Mouse (Mus musculus) heart, embryonic 14.5 days (tissue): ENCODE results near the gene Itsn1. TPM values are rescaled to one million over a fixed set of nuclear protein-coding genes. Genes with fewer than 3 reads are reported as not detected.

ENCODE experiments used
- ATAC-seq: fragments of 200-750 bp; cut with Nextera tagmentation; 2 replicates; pipeline ENCODE4 v1.8.0; 2017; ENCODE audit warnings: low read depth, moderate TSS enrichment; ENCODE audit not compliant: insufficient number of reproducible peaks, insufficient read depth, low FRiP score
- H3K27ac ChIP-seq, 2 experiments: fragments of 200-500 bp in 1 of 2; fragments of 300-500 bp in 1 of 2; sonication (generic) in 1 of 2; replicated peaks in 1 of 2; 2 replicates each; pipeline ENCODE4 v1.5.1; 2012 to 2014; ENCODE audit warnings: low read depth in 2 of 2, low read length in 2 of 2, control low read depth in 1 of 2, mild to moderate bottlenecking in 1 of 2, mixed read lengths in 1 of 2; ENCODE audit not compliant: control insufficient read depth in 1 of 2, insufficient read depth in 1 of 2
- H3K27me3 ChIP-seq: fragments of 300-500 bp; sonication (generic); 2 replicates; pipeline ENCODE4 v1.6.1; 2014; ENCODE audit warnings: mild to moderate bottlenecking, low read length, control low read depth; ENCODE audit not compliant: control insufficient read depth, insufficient read depth
- H3K36me3 ChIP-seq: fragments of 300-500 bp; sonication (generic); 2 replicates; pipeline ENCODE4 v1.6.1; 2014; ENCODE audit warnings: mild to moderate bottlenecking, control low read depth, low read length, mixed read lengths; ENCODE audit not compliant: control insufficient read depth, insufficient read depth
- H3K4me1 ChIP-seq, 2 experiments: fragments of 200-500 bp in 1 of 2; fragments of 300-500 bp in 1 of 2; sonication (generic) in 1 of 2; 2 replicates each; pipeline ENCODE4 v1.6.1; 2012 to 2014; ENCODE audit warnings: low read length in 2 of 2, control low read depth in 1 of 2, mixed read lengths in 1 of 2; ENCODE audit not compliant: control insufficient read depth in 2 of 2, insufficient read depth in 2 of 2
- H3K4me2 ChIP-seq: fragments of 300-500 bp; sonication (generic); 2 replicates; pipeline ENCODE4 v1.6.1; 2014; ENCODE audit warnings: mild to moderate bottlenecking, low read length
- H3K4me3 ChIP-seq, 2 experiments: fragments of 200-500 bp in 1 of 2; fragments of 300-500 bp in 1 of 2; sonication (generic) in 1 of 2; 2 replicates each; pipeline ENCODE4 v1.5.1; 2012 to 2014; ENCODE audit warnings: low read length in 2 of 2, mild to moderate bottlenecking in 2 of 2, control low read depth in 1 of 2, low read depth in 1 of 2, moderate library complexity in 1 of 2; ENCODE audit not compliant: control insufficient read depth in 1 of 2, insufficient read depth in 1 of 2
- H3K9ac ChIP-seq: fragments of 300-500 bp; sonication (generic); 2 replicates; pipeline ENCODE4 v1.6.1; 2014; ENCODE audit warnings: mild to moderate bottlenecking, low read length
- H3K9me3 ChIP-seq: fragments of 300-500 bp; sonication (generic); 2 replicates; pipeline ENCODE4 v1.6.1; 2016; ENCODE audit warnings: low read length, control low read depth; ENCODE audit not compliant: control insufficient read depth
- WGBS: fragments of 180-500 bp; shearing (Covaris S2); extraction: QIAGEN DNeasy Blood & Tissue Kit; methylation state at CpG from one replicate; pipeline ENCODE4 v1.1.7; 2014; 5-methylcytosine and 5-hydroxymethylcytosine counted together
- polyA plus RNA-seq: library from polyadenylated mRNA; unstranded; fragments of >200 nt; fragmentation: Nextera tagmentation; extraction: Ambion mirVana; gene quantifications from 2 replicates; pipeline ENCODE4 v1.2.1, GENCODE M21; 2014

Itsn1 gene
- polyA plus RNA-seq, 1 experiment from 2014 or later, result 21.2 TPM

DNA sequence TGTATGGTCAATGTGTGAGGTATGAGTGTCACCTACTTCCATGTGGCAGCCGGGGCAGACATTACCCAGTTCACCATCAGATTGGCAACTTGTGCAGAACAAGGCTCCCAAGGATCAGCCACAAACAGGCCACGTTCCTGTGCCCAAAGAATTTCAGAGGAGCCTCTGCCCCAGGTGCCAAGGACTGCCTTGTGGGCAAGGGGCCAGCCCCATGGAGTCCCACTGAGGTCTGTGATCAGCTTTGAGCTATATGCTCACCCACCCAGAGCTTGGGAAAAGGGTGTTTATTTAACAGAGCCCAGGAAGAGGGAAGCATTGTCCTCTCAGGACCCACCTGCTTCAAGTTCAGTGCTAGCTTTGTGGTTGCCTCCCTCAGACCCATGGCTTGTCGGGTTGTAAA lies 159.3 kb downstream of the Itsn1 start:
- no peaks in the 10 kb centered on the region for H3K36me3 ChIP-seq
- WGBS, result 86% methylated on average over 3 of the region's 3 CpGs
- peaks cover 2 to 10% of the 10 kb centered on the region in 2 experiments; a peak in 3 of 4 replicates for H3K4me1 ChIP-seq
- H3K4me2 ChIP-seq, result no peak overlapping the region
- no peaks in the 10 kb centered on the region for H3K27me3 ChIP-seq
- no peaks in the 10 kb centered on the region for H3K9me3 ChIP-seq
- ATAC-seq, result no peak
- no peak overlapping the region for H3K9ac ChIP-seq
- no peak overlapping the region for H3K4me3 ChIP-seq
- H3K27ac ChIP-seq, result no peak overlapping the region

GRCm38 (mm10) chr16:91889831-91890230 lies 160.8 kb downstream of the Itsn1 start:
- H3K4me1 ChIP-seq, result peaks cover 2 to 10% of the 10 kb centered on the region in 2 experiments; a peak in 3 of 4 replicates
- H3K9ac ChIP-seq, result no peak overlapping the region
- 0 out of 2 replicates have a peak overlapping the region, but pooled peaks have one; percentile 4 for H3K4me2 ChIP-seq
- H3K9me3 ChIP-seq, result no peaks in the 10 kb centered on the region
- no peaks in the 10 kb centered on the region for H3K27me3 ChIP-seq
- WGBS, result 38% methylated on average over 12 of the region's 12 CpGs
- H3K36me3 ChIP-seq, result no peaks in the 10 kb centered on the region
- no peak overlapping the region for H3K27ac ChIP-seq
- ATAC-seq, result peak; percentile 27; the same call in 1 of the 2 replicates
- H3K4me3 ChIP-seq, result no peak overlapping the region

- H3K4me2 ChIP-seq, result no peak overlapping the region
- H3K27me3 ChIP-seq, result no peaks in the 10 kb centered on the region
- no peaks in the 10 kb centered on the region for H3K9me3 ChIP-seq
- no peak overlapping the region for H3K27ac ChIP-seq
- H3K36me3 ChIP-seq, result no peaks in the 10 kb centered on the region
- WGBS, result 84% methylated on average over 11 of the region's 11 CpGs
- no peak overlapping the region for H3K9ac ChIP-seq
- H3K4me3 ChIP-seq, result no peak overlapping the region
- peaks cover 0 to 5% of the 10 kb centered on the region in 2 experiments; a peak in 2 of 4 replicates for H3K4me1 ChIP-seq
- no peak for ATAC-seq
These were observed 162.1 kb downstream of the Itsn1 start for GRCm38 (mm10) chr16:91891218-91891617.

GRCm38 (mm10) chr16:91896426-91896830 lies 167.3 kb downstream of the Itsn1 start:
- Histone ChIP-seq H3K4me2 (no peak overlapping the region), H3K4me3 (no peak overlapping the region), H3K9me3 (no peaks in the 10 kb centered on the region), H3K9ac (no peak overlapping the region), H3K27me3 (no peaks in the 10 kb centered on the region), H3K4me1 (no peaks in the 10 kb centered on the region; a peak in 1 of 4 replicates), H3K36me3 (no peaks in the 10 kb centered on the region), H3K27ac (no peak overlapping the region)
- no peak for ATAC-seq
- WGBS, result 73% methylated on average over 6 of the region's 6 CpGs

DNA sequence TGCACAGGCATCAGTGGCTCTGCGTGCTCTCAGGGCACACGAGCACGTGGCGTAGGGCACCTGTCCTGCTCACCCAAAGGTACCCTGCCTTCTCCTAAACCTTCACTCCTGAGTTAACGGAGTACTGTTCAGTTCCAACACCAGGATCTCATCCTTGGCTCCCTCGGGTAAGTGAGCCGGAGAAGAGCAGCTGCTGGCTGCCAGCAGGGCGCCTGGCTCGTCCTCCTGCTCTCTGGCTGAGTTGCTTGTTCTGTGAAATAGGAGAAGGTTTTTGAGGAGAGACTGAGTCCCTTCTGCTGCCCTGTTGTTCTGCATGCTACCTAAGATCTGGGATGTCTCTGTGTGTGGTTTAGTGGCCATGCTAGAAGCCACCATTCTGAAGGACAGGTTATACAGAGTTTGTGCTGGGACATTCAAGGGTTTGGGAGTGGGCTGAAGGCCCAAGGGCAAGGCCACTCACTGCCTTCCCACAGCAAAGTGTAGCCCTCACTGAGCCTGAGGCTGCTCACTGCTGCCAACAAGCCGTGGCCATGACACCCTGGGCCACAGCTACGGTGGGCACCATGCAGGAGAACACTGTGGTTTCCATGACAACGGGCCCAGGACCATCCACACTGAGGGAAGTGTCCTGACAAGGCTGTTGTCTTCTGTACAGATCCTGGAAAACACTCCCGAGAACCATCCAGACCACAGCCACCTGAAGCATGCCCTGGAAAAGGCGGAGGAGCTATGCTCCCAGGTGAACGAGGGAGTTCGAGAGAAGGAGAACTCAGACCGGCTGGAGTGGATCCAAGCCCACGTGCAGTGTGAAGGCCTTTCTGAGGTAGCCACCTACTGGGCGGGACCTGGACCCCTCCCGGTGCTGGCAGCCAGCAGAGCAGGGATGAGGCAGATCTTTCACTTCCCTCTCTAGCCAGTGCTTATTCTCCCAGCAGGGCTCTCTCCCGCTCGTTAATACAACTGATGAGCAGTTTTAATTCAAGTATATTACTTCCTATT lies 170.1 kb downstream of the Itsn1 start:
- WGBS, result 54% methylated on average over 22 of the region's 22 CpGs
- Histone ChIP-seq H3K4me1 (no peaks in the 10 kb centered on the region; a peak in 1 of 4 replicates), H3K36me3 (no peaks in the 10 kb centered on the region), H3K4me2 (no peak overlapping the region), H3K4me3 (no peak overlapping the region), H3K27ac (no peak overlapping the region), H3K27me3 (no peaks in the 10 kb centered on the region), H3K9ac (no peak overlapping the region), H3K9me3 (no peaks in the 10 kb centered on the region)
- no peak for ATAC-seq

DNA sequence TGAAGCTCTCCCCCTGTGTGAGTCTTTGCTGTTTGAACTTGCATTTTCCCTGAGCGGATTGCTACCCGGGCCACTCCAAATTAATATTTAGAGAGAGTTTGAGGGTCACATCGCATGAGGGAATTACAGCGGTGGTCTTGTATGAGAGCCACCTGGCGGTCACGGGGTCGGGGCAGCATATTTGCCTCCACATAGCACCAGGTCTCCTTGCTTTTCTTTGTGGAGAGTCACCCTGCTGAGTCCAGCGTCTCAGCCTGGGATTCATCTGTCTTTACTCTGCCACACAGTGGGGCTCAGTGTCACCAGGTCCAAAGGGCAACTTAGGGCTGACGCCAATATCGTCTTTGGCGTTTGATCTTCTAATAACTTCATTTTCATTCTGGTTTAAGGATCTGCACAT lies 171.2 kb downstream of the Itsn1 start:
- Histone ChIP-seq H3K36me3 (no peaks in the 10 kb centered on the region), H3K27me3 (no peaks in the 10 kb centered on the region), H3K27ac (no peak overlapping the region), H3K9ac (no peak overlapping the region), H3K4me1 (no peaks in the 10 kb centered on the region; a peak in 1 of 4 replicates), H3K4me3 (no peak overlapping the region), H3K9me3 (no peaks in the 10 kb centered on the region), H3K4me2 (no peak overlapping the region)
- WGBS, result 61% methylated on average over 11 of the region's 11 CpGs
- no peak for ATAC-seq

DNA sequence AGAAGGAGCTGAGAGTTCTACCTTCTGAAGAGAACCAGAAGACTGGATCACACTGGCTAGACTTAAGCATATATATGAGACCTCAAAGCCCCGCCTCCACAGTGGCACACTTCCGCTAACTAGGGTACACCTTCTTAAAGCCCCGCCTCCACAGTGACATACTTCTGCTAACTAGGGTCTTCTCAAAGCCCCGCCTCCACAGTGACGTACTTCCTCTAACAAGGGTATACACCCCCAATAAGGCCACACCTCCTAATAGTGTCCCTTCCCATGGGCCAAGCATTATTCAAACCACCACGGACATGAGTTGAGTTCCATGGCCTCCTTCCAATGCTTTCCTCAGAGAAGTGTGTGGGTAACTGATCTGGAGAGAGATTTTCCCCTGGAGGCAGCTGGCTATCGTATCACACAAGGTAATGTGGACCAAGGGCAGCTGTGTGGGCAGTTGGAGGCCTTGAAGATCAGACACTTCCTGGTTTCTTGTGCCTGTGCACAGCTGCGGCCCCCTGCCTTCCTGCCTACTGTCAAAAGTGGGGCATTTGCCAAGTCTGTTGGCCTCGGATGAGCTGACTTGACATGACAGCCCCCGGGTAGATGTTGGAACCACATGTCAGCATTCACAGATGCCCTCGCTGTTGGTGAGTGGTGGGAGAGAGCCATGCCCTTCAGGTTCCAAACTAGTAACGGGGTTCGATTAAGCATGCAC lies 174.9 kb downstream of the Itsn1 start:
- WGBS, result 86% methylated on average over 13 of the region's 13 CpGs
- no peaks in the 10 kb centered on the region for H3K9me3 ChIP-seq
- H3K9ac ChIP-seq, result no peak overlapping the region
- no peaks in the 10 kb centered on the region for H3K4me1 ChIP-seq
- H3K4me3 ChIP-seq, result no peak overlapping the region
- no peaks in the 10 kb centered on the region for H3K36me3 ChIP-seq
- no peak overlapping the region for H3K4me2 ChIP-seq
- no peak overlapping the region for H3K27ac ChIP-seq
- no peaks in the 10 kb centered on the region for H3K27me3 ChIP-seq
- ATAC-seq, result no peak
